Mouse (Mus musculus) adrenal gland, postnatal 4 days (tissue): Measurements from ENCODE around the gene Zdhhc17. TPM values are rescaled to one million over a fixed set of nuclear protein-coding genes. Genes with fewer than 3 reads are reported as not detected.

Source experiments
- DNase-seq, 2 experiments: peaks; one replicate each; pipeline ENCODE4 v3.0.0; 2021 to 2022; ENCODE audit warnings: low spot score in 2 of 2, mixed read lengths in 2 of 2
- total RNA-seq, 2 experiments: library from RNA; stranded (reverse); gene quantifications; 2 replicates each; pipeline ENCODE4 v1.2.3; 2021

The Zdhhc17 gene
- total RNA-seq, 2 experiments from 2014 or later, result 41.2 to 45.4 TPM

DNA sequence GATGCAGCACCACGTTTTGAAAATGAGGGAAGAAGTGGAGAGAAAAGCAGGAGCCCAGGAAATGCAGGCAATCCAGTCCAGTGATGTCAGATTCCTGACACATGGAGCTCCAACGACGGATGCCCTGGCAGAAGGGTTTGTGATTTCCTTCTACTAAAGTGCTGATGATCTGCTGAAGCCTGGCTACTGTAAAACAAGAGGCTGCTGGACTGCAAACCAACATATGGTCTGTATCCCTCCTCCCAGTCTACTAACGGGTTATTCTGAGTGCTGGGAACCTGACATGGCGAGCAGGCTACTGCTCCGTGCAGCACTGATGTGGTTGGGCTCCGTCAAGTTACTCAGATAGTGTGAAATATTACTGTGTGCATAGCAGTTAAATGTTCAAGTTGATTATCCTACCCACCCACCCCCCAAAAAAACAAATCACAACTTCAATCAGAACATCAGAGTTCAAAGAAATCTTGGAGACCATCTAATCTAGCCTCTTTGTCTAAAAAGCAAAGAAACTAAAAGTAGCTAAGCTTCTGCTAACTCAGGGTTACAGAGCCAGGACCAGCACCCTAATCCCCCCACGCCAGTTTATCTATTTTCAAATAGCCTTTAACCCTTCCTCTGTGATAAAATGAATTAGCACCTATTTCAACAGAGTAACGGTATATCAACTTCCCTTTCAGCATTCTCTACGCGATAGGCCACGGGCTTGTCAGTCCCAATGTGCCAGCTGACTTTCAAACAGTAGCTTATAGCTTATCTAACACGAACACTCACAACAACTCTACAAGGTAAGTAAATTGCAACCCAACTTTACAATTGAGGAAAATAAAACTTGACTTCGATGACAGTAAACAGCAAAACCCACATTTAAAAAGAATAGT lies 4.1 kb downstream of the Zdhhc17 start:
- no peak for DNase-seq

DNA sequence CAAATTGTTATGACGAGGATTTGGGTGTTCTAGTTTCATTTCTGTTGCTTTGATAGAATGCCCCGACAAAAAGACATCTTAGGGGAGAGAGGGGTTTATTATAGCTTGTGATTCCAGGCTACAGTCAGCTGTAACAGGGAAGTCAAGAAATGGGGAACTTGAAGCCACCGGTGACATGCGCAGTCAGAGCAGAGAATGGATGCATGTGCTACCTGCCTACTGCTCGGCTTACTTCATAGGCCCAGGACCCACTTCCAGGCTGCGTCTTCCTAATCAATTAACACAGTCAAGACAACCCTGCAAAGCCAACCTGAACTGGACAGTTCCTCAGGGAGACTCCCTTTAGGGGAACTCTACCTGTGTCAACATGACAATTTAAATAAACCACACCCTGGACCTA lies 5.7 kb downstream of the Zdhhc17 start:
- no peak for DNase-seq

DNA sequence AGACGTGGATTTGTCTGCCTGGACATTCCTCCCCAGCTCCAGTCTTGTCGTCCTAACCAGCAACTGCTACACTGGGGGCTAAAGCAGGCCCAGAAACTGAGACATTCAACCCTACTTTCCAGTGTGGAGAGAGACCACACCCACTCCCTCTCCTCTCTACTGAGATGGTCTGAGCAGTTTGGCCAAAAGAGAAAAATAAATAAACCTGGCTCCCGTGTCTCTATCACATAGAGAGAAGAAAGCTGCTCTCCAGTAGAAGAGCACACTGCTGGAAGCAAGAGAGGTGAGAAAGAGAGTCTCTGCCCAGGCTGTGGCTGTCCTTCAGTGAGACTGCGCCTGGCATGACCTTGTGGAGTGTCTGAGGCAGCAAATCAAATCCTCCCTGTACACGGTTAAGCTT lies 10.7 kb downstream of the Zdhhc17 start:
- no peak for DNase-seq

DNA sequence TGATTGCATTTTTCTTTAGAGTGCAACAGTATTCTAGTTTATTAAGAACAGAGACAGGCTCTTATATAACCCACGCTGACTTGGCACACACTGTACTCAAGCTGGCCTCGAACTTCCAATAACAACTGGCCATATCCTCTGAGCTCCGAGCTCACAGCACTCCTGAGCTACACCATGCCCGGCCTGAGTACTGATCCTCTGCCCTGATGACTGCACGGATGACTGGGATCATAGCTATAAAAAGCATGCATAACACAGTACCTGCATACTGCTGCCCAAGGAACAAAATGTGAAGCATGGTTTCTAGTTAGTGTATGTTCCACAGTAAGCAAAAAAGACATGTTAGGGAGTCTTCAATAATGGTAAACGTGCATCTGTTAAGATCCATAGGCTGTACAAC lies 12.8 kb downstream of the Zdhhc17 start:
- no peak for DNase-seq

DNA sequence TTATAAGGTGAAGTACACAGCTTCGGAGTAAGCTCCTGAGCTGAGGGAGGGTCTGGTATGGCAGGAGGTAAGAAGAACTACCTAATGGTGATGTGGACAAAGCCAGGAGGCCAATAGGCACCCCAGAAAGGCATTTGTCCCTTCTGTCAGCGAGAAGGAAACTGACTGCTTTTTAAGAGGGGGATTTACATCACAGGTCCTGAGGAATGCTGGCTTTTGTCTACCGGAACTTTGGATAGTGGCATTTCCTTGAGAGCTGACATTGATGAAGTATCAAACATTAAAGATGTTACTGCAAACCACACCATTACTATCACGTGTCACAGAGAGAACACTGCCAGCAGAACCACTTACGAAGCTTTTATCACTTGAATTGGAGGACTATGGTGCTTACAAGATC lies 15.2 kb downstream of the Zdhhc17 start:
- no peak for DNase-seq

DNA sequence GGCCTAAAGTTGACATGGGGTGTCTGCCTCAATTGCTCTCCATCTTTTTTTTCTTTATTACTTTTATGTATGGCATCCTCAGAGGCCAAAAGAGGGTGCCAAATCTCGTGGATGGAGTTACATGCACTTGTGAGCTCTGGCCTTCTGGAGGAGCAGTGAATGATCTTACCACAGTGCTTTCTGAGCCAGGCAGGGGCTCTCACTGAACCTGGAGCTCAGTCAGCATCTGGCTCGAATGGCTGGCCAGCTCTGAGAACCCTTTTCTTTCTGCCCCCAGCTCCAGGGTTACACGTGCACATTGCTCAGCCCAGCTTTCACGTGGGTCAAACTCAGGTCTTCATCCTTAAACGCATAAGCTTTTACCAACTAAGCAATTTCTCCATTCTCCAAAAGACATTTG lies 16.7 kb downstream of the Zdhhc17 start:
- no peak for DNase-seq

DNA sequence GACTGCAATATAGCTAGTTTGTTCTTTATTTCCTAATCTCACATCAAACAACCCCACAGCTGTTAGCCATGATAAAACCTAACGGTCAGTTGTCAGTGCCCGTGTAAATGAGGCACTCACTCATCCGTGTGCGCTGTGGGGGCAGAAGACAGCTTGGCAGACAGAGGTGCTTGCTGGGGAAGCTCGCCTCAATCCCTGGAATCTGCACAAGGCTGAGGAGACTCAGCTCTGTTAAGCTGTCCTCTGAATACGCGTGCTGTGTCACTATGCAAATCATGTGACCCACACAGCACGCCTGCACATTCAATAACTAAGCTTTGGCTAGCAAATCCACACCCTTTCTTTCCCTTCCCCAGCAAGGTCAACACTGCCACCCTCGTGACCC lies 17.9 kb downstream of the Zdhhc17 start:
- no peak for DNase-seq

DNA sequence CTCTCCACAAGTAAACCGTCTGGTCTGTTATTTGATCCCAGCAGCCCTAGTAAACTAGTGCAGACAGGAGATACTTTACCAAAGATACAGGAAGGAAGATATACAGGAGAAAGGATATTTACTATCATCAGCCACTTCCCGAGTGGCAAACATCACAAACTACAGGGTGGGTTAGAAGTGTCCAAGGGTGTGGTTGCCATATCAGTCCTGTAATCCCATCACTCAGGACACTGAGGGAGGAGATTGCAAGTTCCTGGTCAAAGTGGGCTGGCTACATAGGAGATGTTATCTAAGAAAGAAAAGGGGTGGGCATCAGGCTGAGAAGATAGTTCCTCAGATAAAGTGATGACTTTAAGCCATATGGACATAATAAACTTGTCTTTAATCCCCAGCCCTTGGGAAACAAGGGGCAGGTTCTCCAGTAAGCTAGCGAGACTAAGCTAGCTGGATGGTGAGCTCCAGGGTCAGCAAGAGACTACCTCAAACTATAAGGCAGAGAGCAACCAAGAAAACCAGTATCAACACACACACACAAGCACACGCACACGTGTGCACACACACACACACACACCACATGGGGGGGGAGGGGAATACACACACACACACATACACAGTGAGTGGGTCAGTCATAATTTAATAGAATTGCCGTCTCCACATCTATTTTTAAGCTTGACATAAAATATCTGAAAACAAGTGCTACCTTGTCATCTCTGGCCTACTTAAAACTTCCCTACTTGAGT lies 18.5 kb downstream of the Zdhhc17 start:
- DNase-seq, result no peak

DNA sequence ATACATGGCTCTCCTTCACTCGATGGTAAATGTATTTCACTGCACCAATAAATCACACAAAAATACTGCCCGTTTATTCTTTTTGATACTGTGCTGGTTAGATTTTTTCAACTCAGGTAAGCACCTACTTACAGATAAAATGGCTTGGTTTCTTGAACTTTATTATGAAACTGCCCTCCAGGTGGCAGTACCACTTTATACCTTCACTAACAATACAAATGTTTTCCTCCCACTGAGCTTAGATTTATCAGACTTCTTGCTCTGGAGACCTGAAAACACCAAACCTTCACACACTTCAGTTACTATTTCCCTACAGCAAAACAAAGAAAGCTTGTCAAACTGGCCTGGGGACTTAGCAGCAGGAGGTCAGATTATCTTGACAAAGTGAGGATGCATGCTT lies 20.2 kb downstream of the Zdhhc17 start:
- DNase-seq, result no peak

DNA sequence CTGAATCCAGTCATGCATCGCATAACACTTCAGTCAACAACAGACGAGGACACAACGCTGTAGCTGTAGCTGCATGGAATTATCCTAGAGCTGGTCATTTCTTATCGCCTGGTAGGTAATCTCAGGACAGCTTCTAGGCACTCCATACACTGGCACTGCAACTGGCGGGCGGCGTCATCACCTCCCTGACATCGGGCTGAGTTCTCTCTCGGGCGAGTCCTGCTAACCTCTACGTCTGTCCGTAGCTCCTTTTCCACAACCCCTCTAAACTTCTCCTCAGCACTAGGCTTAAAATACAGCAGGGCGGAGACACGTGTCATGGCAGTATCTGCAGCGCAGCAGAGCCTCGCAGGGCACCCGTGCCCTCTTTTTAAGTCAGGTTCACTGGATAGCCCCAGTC lies 23.3 kb downstream of the Zdhhc17 start:
- DNase-seq, result no peak

DNA sequence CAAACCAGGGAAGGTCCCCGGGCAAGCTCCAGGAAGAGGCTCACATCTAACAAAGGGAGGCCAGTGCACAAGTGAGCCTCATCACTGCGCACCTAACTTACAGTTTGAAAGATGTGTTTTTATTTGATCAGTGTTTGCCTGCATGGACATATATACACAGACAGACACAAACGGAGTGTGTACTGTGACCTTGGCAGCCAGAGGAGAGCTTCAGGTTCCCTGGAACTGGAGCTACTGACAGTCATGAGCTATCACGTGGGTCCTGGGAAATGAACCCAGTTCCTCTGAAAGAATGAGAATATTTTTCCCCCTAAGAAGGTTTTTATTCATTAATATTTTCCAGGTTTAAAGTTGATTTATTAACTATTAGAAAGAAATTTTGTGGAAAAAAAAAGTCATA lies 27.2 kb downstream of the Zdhhc17 start:
- DNase-seq, result no peak

DNA sequence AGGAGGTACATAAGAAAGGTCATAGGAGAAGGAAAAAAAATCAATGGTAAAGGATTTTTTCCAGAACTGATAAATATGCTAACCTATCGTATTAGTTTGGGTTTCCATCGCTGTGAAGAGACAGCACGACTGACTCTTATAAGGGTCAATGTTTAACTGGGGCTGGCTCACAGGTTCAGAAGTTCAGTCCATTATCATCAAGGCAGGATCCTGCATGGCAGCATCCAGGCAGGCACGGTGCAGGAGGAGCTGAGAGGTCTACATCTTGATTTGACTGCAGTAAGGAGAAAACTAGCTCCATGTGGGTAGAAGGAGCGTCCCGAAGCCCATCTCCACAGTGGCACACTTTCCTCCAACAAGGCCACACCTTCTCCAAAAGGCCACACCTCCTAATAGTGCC lies 29.5 kb downstream of the Zdhhc17 start:
- no peak for DNase-seq

DNA sequence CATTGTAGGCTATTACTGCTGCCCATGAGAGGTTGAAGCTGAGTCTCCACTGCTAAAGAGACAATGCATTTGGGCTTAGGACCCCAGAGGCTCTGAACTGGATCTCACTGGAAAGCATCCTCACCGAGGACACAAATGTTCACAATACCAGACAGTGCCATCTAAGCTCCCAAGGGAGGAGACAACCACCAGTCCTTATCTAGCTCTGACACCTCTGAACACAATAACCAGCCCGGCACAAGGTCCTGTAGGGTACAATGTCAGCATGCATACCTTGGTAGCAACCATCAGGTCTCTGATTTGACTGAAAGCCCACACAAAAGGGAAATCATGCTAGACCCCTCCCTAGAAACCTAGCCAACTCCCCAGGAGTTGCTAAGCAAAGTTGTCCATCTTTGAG lies 30.5 kb downstream of the Zdhhc17 start:
- no peak for DNase-seq

DNA sequence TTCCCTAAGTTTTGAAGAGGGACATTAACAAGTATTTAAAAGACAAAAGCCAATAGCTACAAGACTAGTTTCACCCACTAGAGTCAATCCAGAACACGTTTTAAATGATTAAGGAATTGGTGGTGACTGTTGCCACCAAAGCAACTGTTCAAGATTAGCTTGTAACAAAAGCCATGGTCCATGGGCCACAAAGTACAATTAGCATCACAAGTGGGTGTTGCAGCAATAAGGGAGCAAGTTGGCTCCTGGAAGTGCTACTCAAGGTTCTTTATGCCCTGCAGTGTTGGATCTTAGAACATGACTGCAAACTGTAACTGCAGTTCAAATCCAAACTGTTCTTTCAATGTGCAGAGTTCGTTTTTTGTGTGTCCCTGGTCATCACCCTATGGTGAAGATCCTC lies 32.6 kb downstream of the Zdhhc17 start:
- no peak for DNase-seq

DNA sequence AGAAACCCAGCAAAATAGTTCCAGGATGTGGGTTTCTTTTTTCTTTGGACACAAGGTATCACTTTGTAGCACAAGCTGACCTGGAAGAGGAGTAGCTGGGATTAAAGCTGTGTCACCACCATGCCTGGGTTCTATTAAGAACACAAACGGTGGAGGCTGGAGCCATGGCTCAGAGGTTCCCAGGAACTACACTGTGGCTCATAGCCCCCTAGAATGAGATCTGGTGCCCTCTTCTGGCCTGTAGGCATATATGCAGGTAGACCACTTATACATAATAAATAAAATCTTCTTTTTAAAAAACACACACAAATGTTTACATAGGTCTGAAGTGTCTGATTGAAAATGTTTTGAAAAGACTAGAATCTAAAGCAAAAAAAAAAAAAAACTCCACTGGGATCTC lies 33.9 kb downstream of the Zdhhc17 start:
- no peak for DNase-seq

DNA sequence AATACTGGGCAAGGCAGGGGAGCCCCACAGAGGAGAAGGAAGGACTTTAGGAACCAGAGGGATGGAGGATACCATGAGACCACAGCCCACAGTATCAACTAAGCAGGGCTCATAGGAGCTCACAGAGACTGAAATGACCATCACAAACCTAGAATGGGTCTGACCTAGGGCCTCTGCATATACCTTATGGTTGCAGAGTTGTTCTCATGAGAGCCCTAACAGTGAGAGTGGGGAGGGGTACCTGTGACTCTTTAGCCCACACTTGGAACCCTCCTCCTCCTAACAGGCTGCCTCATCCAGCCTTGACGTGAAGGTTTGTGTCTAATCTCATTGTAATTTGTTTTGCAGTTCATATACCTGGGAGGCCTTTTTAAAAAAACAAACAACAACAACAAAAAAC lies 35.1 kb downstream of the Zdhhc17 start:
- no peak for DNase-seq

DNA sequence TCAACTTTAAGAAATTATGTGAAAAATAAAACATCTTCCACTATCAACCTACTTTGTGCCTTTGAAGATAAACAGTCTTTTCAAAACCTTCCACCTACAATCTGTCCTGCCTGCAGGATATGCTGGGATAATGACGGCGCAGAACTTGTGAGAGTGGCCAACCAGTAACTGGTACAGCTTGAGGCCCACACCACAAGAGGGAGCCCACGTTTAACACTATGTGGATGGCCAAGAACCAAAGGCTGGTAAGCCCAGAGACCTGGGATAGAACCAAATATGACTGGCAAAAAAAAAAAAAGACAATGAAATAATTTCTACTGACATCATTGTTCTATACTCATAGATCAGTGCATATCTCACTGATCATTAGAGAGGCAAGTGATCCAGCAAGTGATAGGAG lies 35.5 kb downstream of the Zdhhc17 start:
- DNase-seq, result no peak

DNA sequence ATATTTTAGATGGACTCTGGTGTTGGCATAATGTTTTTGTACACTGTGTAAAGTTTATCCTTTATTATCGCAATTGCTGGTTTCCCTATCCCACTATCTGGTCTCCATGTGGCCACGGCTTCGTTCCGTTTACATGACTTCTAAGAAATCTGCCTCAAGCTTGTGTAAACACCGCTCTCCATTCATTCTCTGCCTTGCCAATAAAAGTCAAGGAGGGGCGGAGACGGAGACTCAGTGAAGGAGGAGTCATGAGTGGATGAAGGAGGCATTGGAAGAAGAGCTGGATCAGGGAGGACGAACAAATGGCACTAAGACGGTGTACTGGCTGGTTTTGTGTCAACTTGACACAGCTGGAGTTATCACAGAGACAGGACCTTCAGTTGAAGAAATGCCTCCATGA lies 37.9 kb downstream of the Zdhhc17 start:
- no peak for DNase-seq

DNA sequence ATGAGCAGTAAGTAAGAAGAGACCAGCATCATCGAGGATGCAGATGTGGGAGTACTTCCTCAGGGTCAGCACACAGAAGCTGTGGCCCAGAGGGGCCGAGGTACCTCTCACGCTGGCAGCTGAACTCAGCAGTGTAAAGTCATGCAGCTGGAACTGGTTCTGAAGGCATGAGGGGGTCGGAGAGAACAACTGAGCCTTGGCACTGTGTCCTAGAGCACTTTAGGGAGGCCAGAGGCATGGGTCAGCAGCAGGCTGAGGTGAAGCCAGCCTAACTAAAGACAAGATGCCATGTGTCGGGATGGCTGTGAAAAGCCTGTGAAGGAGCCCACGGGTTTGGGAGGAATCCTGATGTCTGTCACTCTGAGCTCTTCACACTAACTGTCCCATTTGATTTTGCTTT lies 38.5 kb downstream of the Zdhhc17 start:
- DNase-seq, result no peak

DNA sequence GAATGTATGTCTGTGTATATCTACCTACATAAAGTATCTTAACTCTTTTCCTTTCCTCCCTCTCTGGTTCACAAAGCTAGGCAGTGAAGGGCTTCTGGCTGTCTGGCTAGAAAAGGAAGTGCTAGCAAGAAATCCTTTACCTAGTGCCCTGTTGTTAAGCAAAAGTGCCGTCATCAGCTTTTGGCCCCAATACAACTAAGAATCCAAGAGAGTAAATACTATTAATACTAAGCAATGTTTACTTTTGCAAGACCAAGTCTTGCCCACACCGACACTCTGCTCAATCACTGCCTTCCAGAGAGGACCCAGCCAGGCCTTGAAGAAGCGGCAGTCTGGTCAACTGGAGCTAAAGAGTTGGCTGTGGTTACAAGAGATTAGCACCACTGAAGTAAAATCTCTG lies 38.9 kb downstream of the Zdhhc17 start:
- no peak for DNase-seq

DNA sequence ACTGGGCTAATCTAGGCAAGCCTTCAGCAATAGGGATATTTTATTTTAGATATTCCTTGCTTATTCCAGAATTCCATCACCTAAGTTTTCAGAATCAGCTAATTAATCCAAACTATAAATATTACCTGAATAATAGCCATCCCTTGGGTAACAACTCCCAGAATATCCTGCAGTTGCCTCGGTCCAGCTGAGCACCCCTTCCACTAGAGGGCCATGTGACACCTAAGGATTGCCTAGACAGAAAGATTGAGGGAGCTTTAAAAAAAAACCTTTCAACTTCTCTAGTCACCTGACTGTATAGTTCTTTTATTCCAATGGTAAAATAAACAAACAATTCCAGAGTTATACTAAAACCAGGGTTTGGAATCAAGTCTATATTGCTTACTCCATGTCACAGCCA lies 47.8 kb downstream of the Zdhhc17 start:
- DNase-seq, result no peak

DNA sequence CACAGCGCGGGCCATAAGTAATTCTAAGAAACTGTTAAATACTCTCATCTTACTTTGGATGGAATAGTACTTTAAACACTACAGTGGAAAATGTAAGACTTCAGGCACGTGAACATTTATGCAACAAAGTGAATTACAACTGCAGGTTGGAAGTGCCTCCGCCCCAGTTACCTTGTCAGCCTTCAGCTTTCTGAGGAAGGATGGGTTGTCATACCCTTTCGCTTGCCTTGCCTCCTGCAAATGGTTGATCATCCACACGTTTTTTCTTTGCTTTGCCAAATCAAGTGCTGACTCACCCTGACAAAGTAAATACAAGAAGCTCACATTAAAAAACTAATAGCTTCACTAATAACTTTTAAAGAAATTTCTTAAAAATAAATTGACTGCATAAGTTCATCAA lies 49.1 kb downstream of the Zdhhc17 start:
- DNase-seq, result no peak

DNA sequence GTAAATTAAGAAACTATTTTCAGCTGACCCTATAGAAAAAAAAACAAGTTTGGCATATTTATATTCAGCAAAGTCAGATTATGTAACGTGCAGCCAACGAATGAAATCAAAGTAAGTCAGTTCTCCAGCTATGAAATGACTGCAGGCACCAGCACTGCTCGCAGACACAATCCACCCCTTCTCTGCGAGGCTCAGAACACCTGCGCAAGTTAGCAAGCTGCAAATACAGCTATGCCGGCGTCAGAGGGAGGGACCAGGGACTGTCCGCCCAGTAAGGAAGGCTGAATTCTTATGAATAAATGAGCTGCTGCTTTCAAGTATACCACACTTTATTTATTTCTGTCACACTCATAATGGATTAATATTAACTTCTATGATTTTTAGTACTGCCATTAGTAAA lies 50.2 kb downstream of the Zdhhc17 start:
- no peak for DNase-seq
